Mouse (Mus musculus) layer of hippocampus, adult 9-11 months (tissue): ENCODE results near the gene Gm49396.
A peak's percentile ranks its signal among the peaks of the same experiment; 100 is the strongest.

Source experiments
- DNase-seq: peaks from one replicate; pipeline ENCODE4 v3.0.0; 2022

The Gm49396 gene

GRCm38 (mm10) chr7:30563117-30563905, at the start of gene Gm49396, which contains the start of the genes U2af1l4 and Psenen:
Gene Gm49396, plus strand, starts transcription at chr7:30563344.
Gene U2af1l4, plus strand, starts transcription at chr7:30563301.
Gene Psenen, minus strand, starts transcription at chr7:30563627.
- DNase-seq, result peak; percentile 97

- DNase-seq, result no peak
Observed at GRCm38 (mm10) chr7:30515003-30515760, 48.0 kb upstream of the Gm49396 start.

- DNase-seq, result no peak
Observed at GRCm38 (mm10) chr7:30518325-30518724, 44.8 kb upstream of the Gm49396 start.

- no peak for DNase-seq
Observed at GRCm38 (mm10) chr7:30520396-30520795, 42.7 kb upstream of the Gm49396 start.

- DNase-seq, result no peak
Observed at GRCm38 (mm10) chr7:30520856-30521255, 42.3 kb upstream of the Gm49396 start.

- DNase-seq, result no peak
Observed at GRCm38 (mm10) chr7:30522871-30523270, 40.3 kb upstream of the Gm49396 start.

GRCm38 (mm10) chr7:30524487-30524886, 38.7 kb upstream of the Gm49396 start:
- no peak for DNase-seq

GRCm38 (mm10) chr7:30525954-30526353, 37.2 kb upstream of the Gm49396 start:
- DNase-seq, result no peak

- no peak for DNase-seq
Observed at GRCm38 (mm10) chr7:30526399-30526798, 36.7 kb upstream of the Gm49396 start.

- no peak for DNase-seq
Observed at GRCm38 (mm10) chr7:30526981-30527380, 36.2 kb upstream of the Gm49396 start.

GRCm38 (mm10) chr7:30531291-30531815, 31.8 kb upstream of the Gm49396 start:
- DNase-seq, result peak; percentile 57

GRCm38 (mm10) chr7:30532931-30533330, 30.2 kb upstream of the Gm49396 start:
- DNase-seq, result peak; percentile 57

GRCm38 (mm10) chr7:30533941-30534632, 29.1 kb upstream of the Gm49396 start:
- DNase-seq, result no peak

- peak; percentile 98 for DNase-seq
Observed at GRCm38 (mm10) chr7:30534633-30535577, 28.2 kb upstream of the Gm49396 start, which contains the start of gene Arhgap33. Gene Arhgap33, minus strand, starts transcription at chr7:30535060.

GRCm38 (mm10) chr7:30540572-30540971, 22.6 kb upstream of the Gm49396 start:
- no peak for DNase-seq

GRCm38 (mm10) chr7:30544327-30544726, 18.8 kb upstream of the Gm49396 start:
- DNase-seq, result no peak

GRCm38 (mm10) chr7:30549880-30550279, 13.3 kb upstream of the Gm49396 start:
- DNase-seq, result no peak

GRCm38 (mm10) chr7:30550603-30551002, 12.5 kb upstream of the Gm49396 start:
- DNase-seq, result no peak

- DNase-seq, result no peak
Observed at GRCm38 (mm10) chr7:30551445-30552101, 11.6 kb upstream of the Gm49396 start.

- DNase-seq, result peak; percentile 99
Observed at GRCm38 (mm10) chr7:30552102-30553020, 10.8 kb upstream of the Gm49396 start, which contains the start of the genes Hspb6 and Proser3. Gene Hspb6, plus strand, starts transcription at chr7:30552178. Gene Proser3, minus strand, starts transcription at chr7:30552299.
